Mouse (Mus musculus) embryo, embryonic 11.5 days (tissue): ENCODE measurements at regions not wholly inside any gene's neighbourhood (a gene's known extent, or its start where the extent isn't known, plus 50 kb on each side); places are given as distances from the start of the nearest gene placed in this dataset.

ENCODE experiments used
- DNase-seq: peaks from one replicate; pipeline ENCODE4 v3.0.0-alpha.2; 2012; ENCODE audit warnings: low read depth, low spot score

DNA sequence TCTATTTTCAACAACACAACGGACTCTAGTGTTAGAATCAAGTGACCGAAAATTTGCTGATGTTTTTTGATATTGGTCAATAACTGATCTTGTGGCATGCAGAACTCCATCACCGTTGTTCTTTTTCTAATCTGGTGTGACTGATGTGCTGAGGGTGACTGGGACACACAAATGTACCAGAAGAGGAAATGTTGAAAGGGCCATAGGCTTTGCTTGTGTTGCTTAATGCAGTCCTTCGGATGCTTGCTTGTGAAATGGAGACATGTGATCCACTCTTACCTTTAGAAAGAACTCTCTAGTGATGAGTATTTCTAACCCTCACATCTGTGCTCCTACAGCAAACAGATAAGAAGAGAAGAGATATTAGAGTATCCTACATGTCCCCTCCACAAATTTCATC, 145.9 kb upstream of the Thbs1 start:
- DNase-seq, result no peak

- DNase-seq, result no peak
Measured at GRCm38 (mm10) chr2:117968731-117969130, 142.9 kb upstream of the Thbs1 start.

GRCm38 (mm10) chr2:117970631-117971030, 141.0 kb upstream of the Thbs1 start:
- no peak for DNase-seq

DNA sequence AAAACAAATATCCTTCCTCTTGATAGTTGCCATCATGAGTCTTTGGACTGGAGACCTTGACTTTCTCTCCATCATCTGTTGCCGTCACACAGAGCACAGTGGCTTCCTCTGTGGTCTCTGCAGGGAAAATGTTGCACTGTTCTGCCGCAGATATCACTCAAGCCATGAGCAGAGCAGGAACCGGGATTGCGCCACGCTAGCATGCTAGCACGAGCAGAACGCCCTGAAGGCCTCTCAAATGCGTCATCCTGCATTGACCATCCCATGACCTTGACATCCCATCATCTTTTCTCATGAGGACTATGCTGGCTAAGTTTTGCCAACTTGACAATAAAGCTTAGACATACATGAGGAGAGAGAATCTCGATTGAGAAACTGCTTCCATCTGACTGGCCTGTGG, 134.6 kb upstream of the Thbs1 start:
- no peak for DNase-seq

DNA sequence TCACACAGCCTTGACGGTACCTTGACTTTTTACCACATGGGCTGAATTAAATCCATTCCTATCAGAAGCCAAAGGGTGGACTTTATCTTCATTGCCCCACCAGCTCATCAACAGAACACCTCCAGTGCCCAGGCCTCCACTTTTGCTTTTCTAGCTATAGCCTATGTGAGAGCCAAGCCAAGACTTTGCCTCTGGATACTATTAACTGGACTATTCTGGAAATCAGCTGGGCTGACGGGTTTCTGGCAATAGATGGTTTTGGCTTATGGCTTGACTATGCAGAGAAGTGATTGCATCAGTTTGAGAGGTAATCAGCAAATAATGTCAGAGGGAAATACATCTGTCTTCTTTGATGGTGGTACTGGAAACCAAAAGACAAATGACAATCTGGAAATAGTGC, 130.8 kb upstream of the Thbs1 start:
- no peak for DNase-seq

GRCm38 (mm10) chr2:117984569-117984968, 127.1 kb upstream of the Thbs1 start:
- DNase-seq, result no peak

DNA sequence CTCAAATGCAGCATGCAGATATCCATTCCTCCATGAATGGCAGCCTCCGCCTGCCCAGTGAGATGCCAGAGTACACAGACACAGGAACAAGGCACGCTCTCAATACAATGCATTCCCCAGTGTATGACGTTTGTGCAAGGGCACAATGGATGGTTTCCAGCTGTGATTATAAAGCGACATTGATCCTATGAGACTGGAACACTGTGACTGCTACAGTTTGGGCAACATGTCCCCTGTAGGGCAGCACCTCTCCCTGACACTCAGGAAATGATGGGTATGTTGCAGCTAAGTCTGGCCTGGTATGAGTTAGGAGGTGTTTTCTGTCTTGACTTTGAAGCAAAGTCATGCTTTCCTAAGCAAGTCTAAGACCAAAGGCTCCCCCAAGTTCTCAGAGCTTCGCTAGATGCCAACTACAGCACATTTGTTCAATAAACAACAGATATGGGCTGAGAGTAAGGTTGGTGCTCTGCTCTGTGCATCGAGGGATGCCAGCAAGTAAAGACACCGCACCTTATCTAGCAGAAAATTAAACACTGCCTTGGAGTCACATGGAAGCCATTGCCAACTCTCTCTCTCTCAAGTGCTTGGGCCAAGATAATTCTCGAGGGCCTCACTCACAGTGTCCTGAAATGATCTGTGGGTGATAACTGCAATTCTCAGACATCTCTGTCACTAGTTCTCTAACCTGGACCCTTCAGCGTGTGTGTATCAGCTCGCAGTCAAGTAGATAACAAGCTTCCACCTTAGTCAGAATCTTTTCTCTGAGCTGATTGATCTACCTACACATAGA, 124.1 kb upstream of the Thbs1 start:
- DNase-seq, result no peak

GRCm38 (mm10) chr2:117988396-117989173, 123.1 kb upstream of the Thbs1 start:
- no peak for DNase-seq

DNA sequence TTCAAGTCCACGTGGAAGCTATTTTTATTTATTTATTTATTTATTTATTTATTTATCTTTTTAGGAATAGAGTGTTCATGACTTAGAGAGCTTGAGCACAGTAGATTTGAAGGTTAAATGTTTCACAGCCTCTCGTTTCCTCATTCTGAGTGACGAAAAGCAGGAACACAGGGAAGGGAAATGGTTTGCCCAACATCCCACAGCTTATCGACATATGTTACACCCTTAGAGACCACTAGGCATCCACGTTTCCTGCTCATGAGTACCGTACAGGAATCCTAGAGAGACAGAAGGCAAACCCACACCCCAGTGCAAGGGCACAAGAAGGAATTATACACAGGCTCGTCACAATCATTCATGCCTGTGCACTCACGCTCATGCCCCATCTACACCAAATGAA, 122.5 kb upstream of the Thbs1 start:
- no peak for DNase-seq

DNA sequence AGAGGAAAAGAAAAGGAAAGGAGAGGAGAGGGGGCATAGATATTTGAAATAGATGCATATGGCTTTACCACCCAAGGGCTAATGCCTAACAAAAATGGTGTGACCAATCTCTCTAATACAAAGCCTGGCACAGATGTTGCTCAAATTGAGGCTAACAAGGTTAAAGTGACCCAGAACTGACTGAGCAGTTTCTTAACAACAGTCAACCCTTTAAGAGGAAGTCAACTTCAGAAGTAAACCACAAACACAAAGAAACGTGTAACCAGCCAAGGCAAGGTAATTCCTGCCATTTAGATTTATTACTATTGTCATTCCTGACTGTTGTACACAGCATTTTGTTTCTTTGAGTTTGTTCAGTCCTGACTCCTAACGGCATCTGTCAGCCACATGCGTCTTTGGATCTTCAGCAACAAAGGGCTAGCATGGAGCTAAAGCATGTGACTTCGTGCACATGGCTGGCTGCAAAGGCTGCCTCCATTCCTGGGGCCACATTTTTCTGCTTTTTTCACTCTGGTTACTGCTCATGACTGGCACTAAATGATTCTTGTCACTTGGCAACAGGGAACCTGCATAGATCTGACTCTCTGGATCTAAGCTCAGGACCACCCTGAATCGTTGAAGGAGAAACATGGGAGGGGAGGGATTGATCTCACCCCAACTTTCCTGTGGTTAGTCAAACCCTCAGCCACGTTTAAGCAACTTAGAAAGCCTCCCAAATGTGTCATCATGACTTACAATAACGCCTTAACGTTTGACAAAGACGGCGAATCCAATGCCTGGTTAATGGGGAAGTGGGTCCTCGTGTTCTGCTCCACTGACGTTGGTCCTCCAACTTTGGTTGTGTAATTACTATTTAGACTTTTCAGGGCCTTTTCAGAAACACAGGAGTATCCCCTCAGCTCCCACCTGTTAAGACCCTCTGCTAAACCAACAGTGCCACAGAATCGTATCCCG, 115.3 kb upstream of the Thbs1 start:
- DNase-seq, result no peak

GRCm38 (mm10) chr2:117999641-118000040, 112.0 kb upstream of the Thbs1 start:
- no peak for DNase-seq

- no peak for DNase-seq
Measured at GRCm38 (mm10) chr2:118004191-118004590, 107.5 kb upstream of the Thbs1 start.

- DNase-seq, result no peak
Measured at GRCm38 (mm10) chr2:118007539-118008427, 103.9 kb upstream of the Thbs1 start.

DNA sequence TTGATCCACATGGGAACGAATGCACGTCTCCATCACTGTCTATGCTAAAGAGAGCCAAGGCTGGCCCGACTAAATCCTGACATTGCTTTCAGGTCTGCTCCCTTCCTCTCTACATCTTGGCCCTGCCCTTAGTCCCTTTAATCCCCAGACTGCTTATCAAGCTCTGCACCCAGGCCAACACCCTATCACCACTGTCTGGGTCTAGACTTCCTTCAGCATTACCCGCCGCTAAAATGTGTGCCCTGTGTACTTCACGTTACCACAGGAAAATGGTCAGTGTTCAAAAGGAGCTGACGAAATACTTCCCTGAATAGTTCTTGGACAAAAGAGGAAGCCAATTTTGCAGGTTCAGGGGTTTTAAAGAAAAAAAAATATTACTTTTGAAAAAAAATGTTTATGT, 100.0 kb upstream of the Thbs1 start:
- no peak for DNase-seq

- no peak for DNase-seq
Measured at GRCm38 (mm10) chr2:118012211-118012610, 99.5 kb upstream of the Thbs1 start.

DNA sequence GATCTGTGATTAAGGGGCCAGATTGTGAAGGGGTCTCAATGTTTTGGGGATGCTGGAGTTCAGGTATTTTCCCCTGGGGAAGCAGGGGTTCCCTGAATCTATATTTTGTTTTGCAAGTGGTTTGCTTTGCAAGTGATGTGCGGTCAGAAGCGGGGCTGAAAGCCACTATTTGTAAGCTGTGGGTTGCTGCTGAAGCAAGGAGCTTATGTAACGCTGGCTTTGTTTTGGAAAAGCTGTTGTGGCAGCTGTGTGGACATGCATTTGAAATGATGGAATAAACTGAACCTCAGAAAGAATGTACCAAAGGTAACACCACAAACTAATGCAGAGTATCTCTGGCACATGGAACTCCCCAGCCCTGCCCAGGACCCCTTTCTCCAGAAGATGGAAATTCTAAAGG, 98.5 kb upstream of the Thbs1 start:
- no peak for DNase-seq

DNA sequence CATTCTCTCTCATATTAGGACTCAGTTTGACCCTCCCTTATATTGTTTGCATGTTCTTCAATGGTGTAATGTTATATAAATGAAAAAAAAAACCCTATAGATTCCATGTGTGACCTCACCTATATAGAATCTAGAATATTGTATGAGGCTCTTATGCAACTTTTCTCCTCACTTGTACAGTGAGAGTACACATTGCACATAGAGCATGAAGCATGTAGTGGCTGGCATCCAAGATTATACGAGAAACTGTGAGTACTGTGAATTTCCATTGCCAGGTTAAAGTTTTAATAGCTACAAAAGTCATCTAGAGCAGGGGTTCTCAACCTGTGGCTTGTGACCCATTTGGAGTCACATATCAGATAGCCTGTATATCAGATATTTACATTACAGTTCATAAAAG, 96.5 kb upstream of the Thbs1 start:
- DNase-seq, result no peak

- no peak for DNase-seq
Measured at GRCm38 (mm10) chr2:118025829-118026735, 85.6 kb upstream of the Thbs1 start.

DNA sequence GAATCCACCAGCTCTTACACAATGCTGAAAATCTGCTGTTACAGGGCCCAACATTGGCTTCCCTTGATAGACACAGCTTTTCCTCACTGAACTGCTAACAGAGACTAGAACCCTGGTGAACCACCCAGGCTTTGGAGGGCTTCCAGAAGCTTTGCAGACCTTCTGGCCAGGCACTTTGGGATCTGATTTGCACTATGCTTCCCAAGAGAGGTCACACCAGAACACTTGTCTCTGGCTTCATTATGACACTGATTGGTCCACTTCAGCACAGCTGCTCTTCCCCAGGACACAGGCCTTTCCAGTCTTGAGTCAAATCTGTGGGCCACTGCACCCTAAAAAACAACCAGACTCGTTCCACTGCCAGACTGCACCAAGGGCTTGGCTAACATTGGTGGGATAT, 82.8 kb upstream of the Thbs1 start:
- DNase-seq, result no peak
